Mouse (Mus musculus): ENCODE measurements around the gene Clec2h. TPM values are rescaled to one million over a fixed set of nuclear protein-coding genes. Genes with fewer than 3 reads are reported as not detected.

Gene Clec2h
- polyA plus RNA-seq (2014; fragmentation: Illumina TruSeq; extraction: RNeasy Lipid Tissue Mini Kit (QIAGEN cat#74804); ENCODE audit: low read depth, low replicate concordance): 16.9 TPM

GRCm38 (mm10) chr6:128662206-128662605 is at the start of gene Clec2h:
Clec2h (plus strand) TSS chr6:128662385.

GRCm38 (mm10) chr6:128623433-128623832 is 38.8 kb upstream of the Clec2h start, which contains the start of gene Klrb1a:
Klrb1a (minus strand) TSS chr6:128623533.

GRCm38 (mm10) chr6:128722959-128723358 is 60.8 kb downstream of the Clec2h start, which contains the start of gene Klrb1:
Klrb1 (minus strand) TSS chr6:128723059.

Other genes starting within 250 kb of the Clec2h start
- gene Itfg2, start 237.5 kb upstream of the Clec2h start, polyA plus RNA-seq (2014; fragmentation: Illumina TruSeq; extraction: RNeasy Lipid Tissue Mini Kit (QIAGEN cat#74804); ENCODE audit: low read depth, low replicate concordance): 3.9 TPM
- 30.7 TPM for gene Fkbp4, start 223.7 kb upstream of the Clec2h start, polyA plus RNA-seq (2014; fragmentation: Illumina TruSeq; extraction: RNeasy Lipid Tissue Mini Kit (QIAGEN cat#74804); ENCODE audit: low read depth, low replicate concordance)
- 5,030 TPM for gene Pzp, start 135.7 kb upstream of the Clec2h start, polyA plus RNA-seq (2014; fragmentation: Illumina TruSeq; extraction: RNeasy Lipid Tissue Mini Kit (QIAGEN cat#74804); ENCODE audit: low read depth, low replicate concordance)
- 56.5 TPM for gene A2ml1, start 80.8 kb upstream of the Clec2h start, polyA plus RNA-seq (2014; fragmentation: Illumina TruSeq; extraction: RNeasy Lipid Tissue Mini Kit (QIAGEN cat#74804); ENCODE audit: low read depth, low replicate concordance)
- gene Klrb1a, start 38.9 kb upstream of the Clec2h start, polyA plus RNA-seq (2014; fragmentation: Illumina TruSeq; extraction: RNeasy Lipid Tissue Mini Kit (QIAGEN cat#74804); ENCODE audit: low read depth, low replicate concordance): not detected
- not detected for gene Klrb1, start 60.7 kb downstream of the Clec2h start, polyA plus RNA-seq (2014; fragmentation: Illumina TruSeq; extraction: RNeasy Lipid Tissue Mini Kit (QIAGEN cat#74804); ENCODE audit: low read depth, low replicate concordance)
- gene Klrb1c, start 126.8 kb downstream of the Clec2h start, polyA plus RNA-seq (2014; fragmentation: Illumina TruSeq; extraction: RNeasy Lipid Tissue Mini Kit (QIAGEN cat#74804); ENCODE audit: low read depth, low replicate concordance): 1.0 TPM
- not detected for gene Gm44511, start 163.9 kb downstream of the Clec2h start, polyA plus RNA-seq (2014; fragmentation: Illumina TruSeq; extraction: RNeasy Lipid Tissue Mini Kit (QIAGEN cat#74804); ENCODE audit: low read depth, low replicate concordance)
- gene Klrb1b, start 163.9 kb downstream of the Clec2h start, polyA plus RNA-seq (2014; fragmentation: Illumina TruSeq; extraction: RNeasy Lipid Tissue Mini Kit (QIAGEN cat#74804); ENCODE audit: low read depth, low replicate concordance): not detected
- gene Clec2i, start 225.2 kb downstream of the Clec2h start, polyA plus RNA-seq (2014; fragmentation: Illumina TruSeq; extraction: RNeasy Lipid Tissue Mini Kit (QIAGEN cat#74804); ENCODE audit: low read depth, low replicate concordance): 0.85 TPM
- gene BC035044, start 228.7 kb downstream of the Clec2h start, polyA plus RNA-seq (2014; fragmentation: Illumina TruSeq; extraction: RNeasy Lipid Tissue Mini Kit (QIAGEN cat#74804); ENCODE audit: low read depth, low replicate concordance): 0.85 TPM

Measured in liver, adult 10 weeks (tissue).